Mouse (Mus musculus) layer of hippocampus, adult 2 months (tissue): Measurements from ENCODE around the gene Fbxl14. TPM values are rescaled to one million over a fixed set of nuclear protein-coding genes. Genes with fewer than 3 reads are reported as not detected.
A peak's percentile ranks its signal among the peaks of the same experiment; 100 is the strongest.

Experiments
- DNase-seq, 2 experiments: peaks; one replicate each; pipeline ENCODE4 v3.0.0; 2022; ENCODE audit warnings: low spot score in 2 of 2
- H3K27ac ChIP-seq: fragments of 200-600 bp; 2 replicates; pipeline ENCODE4 v1.8.1; 2022
- H3K4me3 ChIP-seq: fragments of 200-600 bp; 2 replicates; pipeline ENCODE4 v1.8.1; 2022; ENCODE audit warnings: mild to moderate bottlenecking
- CTCF ChIP-seq: fragments of 200-600 bp; conservative IDR thresholded peaks from 2 replicates; pipeline ENCODE4 v1.8.1; 2022; ENCODE audit warnings: antibody characterized with exemption, mild to moderate bottlenecking, moderate library complexity
- total RNA-seq, 2 experiments: library from RNA; stranded (reverse); gene quantifications; 2 replicates each; pipeline ENCODE4 v1.2.3; 2021

Gene Fbxl14
- total RNA-seq, 2 experiments from 2014 or later = 32.3 to 34.3 TPM

DNA sequence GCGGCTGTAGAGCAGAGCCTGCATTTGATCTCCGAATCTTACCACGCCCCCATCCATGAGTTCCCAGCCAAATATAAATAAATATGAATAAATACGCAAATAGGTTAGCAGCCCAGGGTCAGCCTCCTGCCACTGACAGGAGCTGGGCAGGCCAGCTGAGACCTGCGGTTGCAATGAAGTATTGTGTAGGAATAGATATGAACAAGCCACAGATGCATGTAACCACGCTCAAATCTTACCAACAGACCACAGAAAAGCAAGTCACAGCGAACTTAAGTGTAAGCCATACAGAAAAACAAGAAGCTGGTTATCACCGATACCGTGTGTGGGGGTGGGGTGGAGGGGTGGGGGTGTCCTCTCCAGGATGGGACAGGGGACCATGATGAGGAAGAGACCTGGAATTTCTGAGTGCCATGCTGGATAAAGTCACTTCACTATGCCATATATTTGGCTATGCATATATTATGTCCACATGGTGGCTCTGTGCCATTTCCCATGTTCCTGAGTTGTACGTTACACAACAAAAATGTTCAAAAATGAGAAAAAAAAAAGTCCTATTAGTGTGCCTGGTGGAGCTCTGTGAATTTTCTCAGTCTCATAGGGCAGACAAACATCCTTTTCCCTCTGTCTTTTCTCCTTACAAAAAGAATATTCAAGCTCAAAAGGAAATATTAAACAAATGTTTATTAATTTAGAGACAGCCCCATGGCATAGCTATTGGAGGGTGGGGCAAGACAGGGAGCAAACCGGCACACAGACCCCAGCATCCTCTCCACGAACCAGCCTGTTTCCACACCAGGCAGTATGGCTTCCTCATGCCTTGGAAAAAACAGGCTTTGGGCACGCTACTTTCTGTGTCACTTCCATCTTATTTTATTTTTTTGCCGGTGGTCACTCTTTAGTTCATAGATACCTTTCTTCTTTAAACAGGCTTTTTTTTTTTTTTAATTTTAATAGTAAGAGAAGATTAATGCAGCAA, 28.2 kb upstream of the Fbxl14 start:
- no peak for TF ChIP-seq CTCF
- peak overlapping the region; percentile 53 for H3K4me3 ChIP-seq
- no peak overlapping the region for H3K27ac ChIP-seq
- no peak for DNase-seq

DNA sequence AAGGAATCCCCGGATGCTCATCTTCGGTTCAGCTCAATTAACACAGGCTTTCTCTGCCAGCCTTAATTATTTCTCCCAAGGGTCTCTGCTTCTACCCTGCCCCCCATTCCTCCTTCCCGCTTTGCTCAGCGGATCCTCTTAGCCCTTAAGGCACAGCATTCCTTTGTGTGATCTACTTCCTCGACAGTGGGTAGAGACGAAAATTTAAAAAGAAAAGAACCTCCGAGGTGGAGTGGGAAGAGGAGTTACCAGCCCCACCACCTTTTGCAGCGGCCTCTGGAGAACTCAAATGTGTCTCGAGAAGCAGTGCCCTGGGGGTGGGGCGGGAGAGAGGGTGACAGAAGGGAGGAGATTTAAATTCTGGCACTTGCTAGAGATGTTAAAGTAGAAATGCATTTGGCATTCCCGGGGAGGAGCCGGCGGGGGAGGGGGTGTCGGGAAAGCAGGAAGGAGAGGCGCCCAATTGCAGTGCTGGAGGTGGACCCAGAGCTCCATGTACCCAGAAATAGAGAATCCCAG, 27.4 kb upstream of the Fbxl14 start:
- DNase-seq = peak; percentile 51 to 53
- no peak for TF ChIP-seq CTCF
- Histone ChIP-seq H3K4me3 (peak overlapping the region; percentile 53), H3K27ac (peak overlapping the region; percentile 8; the same call in 1 of the 2 replicates)

DNA sequence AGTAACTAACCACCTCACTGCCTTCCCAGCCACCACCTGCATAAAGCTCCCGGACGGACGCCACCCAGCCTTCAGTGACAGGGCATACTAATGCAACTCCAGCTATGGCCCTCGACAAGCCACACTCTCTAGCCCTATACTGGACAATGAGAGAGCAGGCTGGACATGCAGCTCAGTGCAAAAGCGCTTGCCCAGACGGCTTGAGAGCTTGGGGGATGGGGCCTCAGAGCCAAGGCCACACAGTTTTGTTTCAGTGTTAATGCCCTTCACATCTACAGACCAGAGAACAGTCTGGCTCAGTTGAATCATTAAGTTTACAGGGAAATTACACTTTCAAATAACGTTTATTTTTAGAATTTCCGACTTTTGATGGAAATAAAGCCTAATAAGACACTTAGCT, 21.3 kb upstream of the Fbxl14 start:
- Histone ChIP-seq H3K27ac (no peak overlapping the region), H3K4me3 (no peak overlapping the region)
- DNase-seq = no peak
- TF ChIP-seq CTCF = no peak

DNA sequence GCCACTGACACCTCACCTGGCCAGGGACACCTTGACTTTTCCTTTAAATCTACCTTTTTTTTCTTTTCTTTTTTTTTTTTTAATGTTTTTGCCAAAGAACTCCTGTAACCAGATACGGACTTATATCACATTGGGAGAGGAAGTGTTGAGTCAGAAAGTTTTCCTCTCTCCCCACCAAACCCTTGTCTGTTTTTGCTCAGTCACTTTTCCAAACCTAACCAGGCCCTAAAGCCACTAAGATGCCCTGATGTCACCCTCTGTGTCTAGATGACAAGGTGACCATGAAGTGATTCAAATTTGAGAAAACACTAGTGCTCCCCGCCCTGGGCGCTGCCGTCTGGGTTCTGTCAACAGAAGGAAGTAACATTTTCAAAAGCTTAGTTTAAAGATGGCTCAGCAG, 20.4 kb upstream of the Fbxl14 start:
- H3K27ac ChIP-seq = no peak overlapping the region
- no peak for TF ChIP-seq CTCF
- DNase-seq = no peak
- H3K4me3 ChIP-seq = no peak overlapping the region

DNA sequence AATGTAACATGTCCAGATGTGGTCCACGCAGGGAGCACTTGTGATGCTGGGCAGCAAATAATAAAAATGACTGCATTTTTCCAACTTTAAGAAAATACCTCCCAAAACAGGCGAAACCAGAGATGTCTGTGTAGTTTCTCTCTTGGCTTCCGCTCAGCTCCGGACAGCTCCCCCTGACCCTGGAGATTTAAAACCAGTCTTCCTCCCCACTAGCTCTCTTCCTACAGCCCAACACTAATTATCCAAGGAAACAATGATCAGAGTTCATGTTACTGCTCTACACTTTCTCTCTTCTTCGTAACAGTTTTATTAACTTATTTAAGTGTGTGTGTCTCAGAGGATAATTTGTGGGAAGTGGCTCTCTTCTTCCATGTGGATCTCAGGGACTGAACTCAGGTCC, 19.1 kb upstream of the Fbxl14 start:
- no peak overlapping the region for H3K4me3 ChIP-seq
- H3K27ac ChIP-seq = no peak overlapping the region
- no peak for TF ChIP-seq CTCF
- DNase-seq = no peak

DNA sequence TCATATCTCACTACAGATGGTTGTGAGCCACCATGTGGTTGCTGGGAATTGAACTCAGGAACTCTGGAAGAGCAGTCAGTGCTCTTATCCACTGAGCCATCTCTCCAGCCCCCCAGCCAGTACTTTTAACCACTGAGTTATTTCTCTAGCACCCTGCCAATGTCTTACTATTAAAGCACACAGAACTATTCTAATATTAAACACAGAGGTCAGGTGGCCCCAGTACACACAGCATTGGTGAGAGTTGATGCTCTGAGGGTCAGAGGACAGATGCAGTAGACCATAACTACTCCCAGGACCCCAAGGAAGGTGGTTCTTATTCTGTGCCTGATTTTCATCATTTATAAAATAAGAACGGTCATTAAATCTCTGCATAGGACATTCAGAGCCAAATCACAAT, 13.3 kb upstream of the Fbxl14 start:
- no peak overlapping the region for H3K4me3 ChIP-seq
- no peak for TF ChIP-seq CTCF
- no peak for DNase-seq
- H3K27ac ChIP-seq = no peak overlapping the region

DNA sequence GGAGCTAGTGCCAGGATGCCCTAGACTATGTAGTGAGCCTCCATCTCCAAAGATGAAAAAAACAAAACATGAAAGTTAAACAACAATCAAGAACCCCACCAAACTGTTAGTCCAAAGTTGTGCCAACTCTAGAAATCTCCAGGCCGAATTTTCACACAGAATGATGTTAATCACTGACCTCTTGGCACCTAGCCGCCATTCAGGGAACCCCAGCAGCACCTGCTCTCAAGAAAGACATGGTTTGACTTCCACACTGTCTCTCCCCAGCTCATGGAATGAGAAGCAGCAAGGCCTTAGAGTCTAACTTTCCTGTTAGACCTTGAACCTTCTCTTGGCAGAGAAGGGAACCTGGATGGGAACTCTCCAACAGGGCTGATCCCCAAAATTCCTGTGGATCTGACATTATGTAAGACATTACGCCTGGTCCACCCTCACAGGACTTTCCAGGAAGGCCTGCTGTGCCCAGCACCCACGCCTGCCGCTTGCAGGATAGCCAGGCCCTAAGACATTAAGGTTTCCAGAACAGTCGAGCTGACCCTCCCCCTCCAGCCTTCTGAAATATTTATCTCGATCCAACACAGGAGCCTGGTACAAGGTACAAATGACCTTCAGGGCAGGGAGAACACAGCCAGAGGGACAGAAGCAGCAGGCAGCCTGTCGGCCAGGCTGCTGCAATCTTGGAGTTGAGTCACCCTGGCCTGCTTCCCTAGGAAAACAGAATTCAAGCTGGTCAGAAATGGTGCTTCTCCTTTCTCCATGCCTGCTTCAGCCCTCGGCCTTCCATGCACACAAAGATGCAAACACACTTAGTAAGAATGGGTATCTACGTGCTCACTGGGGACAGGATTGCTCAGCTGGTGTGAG, 12.3 kb upstream of the Fbxl14 start:
- no peak for TF ChIP-seq CTCF
- no peak overlapping the region for H3K27ac ChIP-seq

DNA sequence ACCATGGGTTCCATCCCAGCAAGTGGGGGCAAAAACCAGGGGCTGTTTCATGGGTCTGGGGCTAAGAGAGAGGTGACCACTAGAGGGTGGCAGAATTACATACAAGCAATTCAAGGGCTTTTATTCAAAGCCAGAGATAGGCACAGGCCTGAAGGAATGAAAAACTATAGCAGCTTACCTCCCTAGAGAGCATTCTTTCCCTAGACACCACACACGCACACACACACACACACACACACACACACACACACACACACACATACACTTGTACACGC, 11.7 kb upstream of the Fbxl14 start:
- Histone ChIP-seq H3K27ac (no peak overlapping the region), H3K4me3 (no peak overlapping the region)
- peak; percentile 67 for TF ChIP-seq CTCF
- no peak for DNase-seq

More for the DNA sequence above, 12.3 kb upstream of the Fbxl14 start:
- H3K4me3 ChIP-seq = no peak overlapping the region
- no peak for DNase-seq

DNA sequence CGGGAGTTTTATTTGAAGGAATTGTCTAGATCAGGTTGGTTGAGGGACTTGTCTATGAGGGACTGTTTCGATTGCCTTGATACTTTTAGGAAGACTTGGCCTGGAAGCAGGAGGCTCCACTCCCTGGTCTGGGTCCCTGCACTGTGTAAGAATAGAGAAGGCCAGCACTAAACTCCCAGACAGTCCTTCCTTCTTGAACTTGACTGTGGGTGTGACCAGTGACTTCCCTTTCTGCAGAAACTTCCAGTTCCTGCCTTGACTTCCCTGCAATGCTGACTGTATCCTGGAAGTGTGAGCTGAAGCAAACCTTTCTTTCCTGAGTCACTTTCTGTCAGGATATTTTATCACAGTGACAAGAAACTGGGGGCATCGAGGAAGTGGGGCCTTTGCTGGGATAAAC, 8.7 kb upstream of the Fbxl14 start:
- Histone ChIP-seq H3K27ac (no peak overlapping the region), H3K4me3 (no peak overlapping the region)
- no peak for DNase-seq
- TF ChIP-seq CTCF = no peak

DNA sequence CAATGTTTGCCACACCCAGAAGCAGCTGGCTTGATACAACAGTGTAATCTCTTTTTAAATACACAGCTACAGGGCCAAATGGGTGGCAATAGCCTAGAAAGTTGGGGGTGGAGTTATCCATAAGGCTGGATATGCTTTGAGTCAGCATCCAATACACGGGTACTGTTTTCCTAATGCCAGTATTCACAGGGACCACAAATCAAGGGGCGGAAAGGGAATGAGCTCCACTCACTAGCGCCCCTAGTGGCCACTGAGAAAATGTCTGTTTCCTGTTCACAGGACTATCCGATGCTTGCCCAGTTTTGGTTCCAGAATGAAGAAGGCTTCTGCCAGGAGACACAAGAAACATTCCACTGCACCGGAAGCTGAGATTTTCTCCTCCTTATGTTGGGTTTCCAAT, 7.3 kb upstream of the Fbxl14 start:
- Histone ChIP-seq H3K4me3 (no peak overlapping the region), H3K27ac (no peak overlapping the region)
- peak; percentile 94 for TF ChIP-seq CTCF
- DNase-seq = no peak

DNA sequence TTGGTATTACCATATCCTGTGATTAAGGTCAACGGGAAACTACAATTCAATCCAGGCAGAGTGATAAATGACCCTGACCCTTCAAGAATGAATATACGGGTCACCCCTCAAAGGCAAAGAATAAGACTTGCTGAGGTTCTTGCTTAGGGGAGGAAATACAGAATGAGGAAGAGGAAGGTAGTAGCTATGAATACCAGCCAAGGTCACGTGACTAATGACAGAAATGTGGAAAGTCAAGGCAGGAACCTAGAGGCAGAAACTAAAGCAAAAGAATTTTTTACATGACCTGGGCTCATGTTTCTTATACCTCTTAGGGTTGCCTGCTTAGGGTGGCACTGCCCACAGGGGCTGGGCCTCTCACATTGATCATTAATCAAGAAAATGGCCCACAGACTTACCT, 6.8 kb upstream of the Fbxl14 start:
- no peak for TF ChIP-seq CTCF
- Histone ChIP-seq H3K27ac (no peak overlapping the region), H3K4me3 (no peak overlapping the region)
- no peak for DNase-seq

DNA sequence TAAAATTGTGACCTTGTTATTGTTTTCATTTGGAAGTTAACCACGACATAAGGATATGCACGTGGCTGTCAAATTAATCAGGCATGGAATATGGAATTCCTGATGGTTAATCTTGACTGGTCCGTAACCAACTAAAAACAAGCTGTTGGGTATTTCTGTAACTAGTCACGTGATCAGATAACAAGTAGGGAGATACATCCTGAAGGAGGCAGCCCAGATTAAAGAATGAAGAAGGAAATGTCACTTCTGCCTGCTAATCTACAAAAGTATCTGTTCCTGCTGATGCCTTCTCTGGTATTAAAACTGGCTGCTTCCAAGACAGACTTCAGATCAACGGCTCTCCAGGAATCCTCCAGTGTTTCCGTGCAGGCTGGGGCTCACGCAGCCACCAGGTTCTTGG, 6.0 kb upstream of the Fbxl14 start:
- no peak for DNase-seq
- TF ChIP-seq CTCF = no peak
- H3K4me3 ChIP-seq = no peak overlapping the region
- H3K27ac ChIP-seq = no peak overlapping the region

DNA sequence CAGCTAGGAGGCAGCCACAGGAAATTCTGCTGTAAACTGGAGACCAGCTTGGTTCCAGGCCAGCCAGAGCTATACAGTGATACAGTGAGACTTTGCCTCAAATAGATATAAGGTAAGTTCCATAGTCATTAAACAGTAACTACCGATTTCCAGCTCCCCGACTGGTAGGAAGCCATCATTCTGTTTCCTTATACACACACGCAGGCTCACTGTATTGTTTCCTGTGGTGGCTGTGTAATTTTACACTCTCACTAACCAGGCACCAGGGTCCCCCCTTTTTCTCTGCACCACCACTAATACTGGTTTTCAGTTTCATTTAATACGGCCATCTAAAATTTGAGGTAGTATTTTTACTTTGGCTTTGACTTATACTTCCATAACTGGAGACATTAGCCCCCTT, 5.5 kb upstream of the Fbxl14 start:
- Histone ChIP-seq H3K27ac (no peak overlapping the region), H3K4me3 (no peak overlapping the region)
- DNase-seq = no peak
- no peak for TF ChIP-seq CTCF
